Mouse (Mus musculus) MEL (cell line): ENCODE results near the gene Srsf3. TPM values are rescaled to one million over a fixed set of nuclear protein-coding genes. Genes with fewer than 3 reads are reported as not detected.

Experiments used
- DNase-seq: peaks from one replicate; pipeline ENCODE4 v3.0.0; 2011; ENCODE audit warnings: low read depth, low spot score
- H3K27ac ChIP-seq: 2 replicates; pipeline ENCODE4 v1.5.1; 2012; ENCODE audit warnings: low read depth, mild to moderate bottlenecking, control low read depth, low read length, moderate library complexity; ENCODE audit not compliant: control insufficient read depth
- H3K27me3 ChIP-seq, 2 experiments: fragments of 150-350 bp in 1 of 2; sonication (generic) in 1 of 2; 2 replicates each; pipeline ENCODE4 v1.6.1; 2012; ENCODE audit warnings: low read length in 2 of 2, mild to moderate bottlenecking in 2 of 2, improper control_type of control experiment in 1 of 2, moderate library complexity in 1 of 2; ENCODE audit not compliant: insufficient read depth in 2 of 2, control insufficient read depth in 1 of 2
- H3K36me3 ChIP-seq, 2 experiments: 2 replicates each; pipeline ENCODE4 v1.6.1; 2012 to 2014; ENCODE audit warnings: low read length in 2 of 2, improper control_type of control experiment in 1 of 2, inconsistent platforms in 1 of 2, mild to moderate bottlenecking in 1 of 2; ENCODE audit not compliant: insufficient read depth in 2 of 2, control insufficient read depth in 1 of 2
- H3K4me1 ChIP-seq, 2 experiments: fragments of 150-350 bp in 1 of 2; sonication (generic) in 1 of 2; 2 replicates each; pipeline ENCODE4 v1.6.1; 2012; ENCODE audit warnings: low read length in 2 of 2, improper control_type of control experiment in 1 of 2, mild to moderate bottlenecking in 1 of 2; ENCODE audit not compliant: insufficient read depth in 2 of 2, control insufficient read depth in 1 of 2
- H3K4me3 ChIP-seq, 2 experiments: fragments of 150-350 bp in 1 of 2; sonication (generic) in 1 of 2; 2 replicates each; pipeline ENCODE4 v1.5.1; 2012; ENCODE audit warnings: low read depth in 2 of 2, low read length in 2 of 2, mild to moderate bottlenecking in 2 of 2, moderate library complexity in 2 of 2, control low read depth in 1 of 2, improper control_type of control experiment in 1 of 2; ENCODE audit not compliant: control insufficient read depth in 1 of 2, insufficient read depth in 1 of 2
- H3K79me2 ChIP-seq: 2 replicates; pipeline ENCODE4 v1.6.1; 2012; ENCODE audit warnings: mild to moderate bottlenecking, low read length, moderate library complexity; ENCODE audit not compliant: control insufficient read depth, poor library complexity, insufficient read depth
- H3K9ac ChIP-seq: 2 replicates; pipeline ENCODE4 v1.6.1; 2012; ENCODE audit warnings: low read depth, mild to moderate bottlenecking, control low read depth, low read length, moderate library complexity; ENCODE audit not compliant: control insufficient read depth, poor library complexity, severe bottlenecking
- H3K9me3 ChIP-seq: fragments of 150-350 bp; sonication (generic); replicated peaks from 2 replicates; pipeline ENCODE4 v1.6.1; 2012; ENCODE audit warnings: mild to moderate bottlenecking, low read length, improper control_type of control experiment, moderate library complexity; ENCODE audit not compliant: insufficient read depth
- CHD1 ChIP-seq: IDR thresholded peaks from 2 replicates; pipeline ENCODE4 v1.6.1; 2012; ENCODE audit warnings: low read depth, mild to moderate bottlenecking, inconsistent platforms, low read length, improper control_type of control experiment
- CHD2 ChIP-seq: IDR thresholded peaks from 2 replicates; pipeline ENCODE4 v1.6.1; 2011; ENCODE audit warnings: low read length, improper control_type of control experiment
- CTCF ChIP-seq, 3 experiments: IDR thresholded peaks in 2 of 3; conservative IDR thresholded peaks in 1 of 3; 2 replicates each; pipeline ENCODE4 v1.5.1; 2011 to 2012; ENCODE audit warnings: low read length in 3 of 3, low read depth in 2 of 3, mild to moderate bottlenecking in 2 of 3, improper control_type of control experiment in 1 of 3, inconsistent platforms in 1 of 3, mixed read lengths in 1 of 3, moderate library complexity in 1 of 3; ENCODE audit not compliant: control insufficient read depth in 1 of 3, insufficient read depth in 1 of 3, poor library complexity in 1 of 3, severe bottlenecking in 1 of 3
- E2F4 ChIP-seq: IDR thresholded peaks from 2 replicates; pipeline ENCODE4 v1.6.1; 2011; ENCODE audit warnings: low read depth, low read length, improper control_type of control experiment, borderline replicate concordance
- ELF1 ChIP-seq: IDR thresholded peaks from 2 replicates; pipeline ENCODE4 v1.6.1; 2014; ENCODE audit warnings: low read depth, mild to moderate bottlenecking, inconsistent platforms, low read length, improper control_type of control experiment, moderate library complexity
- GABPA ChIP-seq: IDR thresholded peaks from 2 replicates; pipeline ENCODE4 v1.6.1; 2012; ENCODE audit warnings: low read depth, mild to moderate bottlenecking, inconsistent platforms, low read length, improper control_type of control experiment, moderate library complexity
- JUND ChIP-seq: IDR thresholded peaks from 2 replicates; pipeline ENCODE4 v1.6.1; 2011; ENCODE audit warnings: low read depth, mild to moderate bottlenecking, improper control_type of control experiment, low read length
- MAZ ChIP-seq: IDR thresholded peaks from 2 replicates; pipeline ENCODE4 v1.6.1; 2012; ENCODE audit warnings: low read depth, mild to moderate bottlenecking, inconsistent platforms, low read length, improper control_type of control experiment
- MYB ChIP-seq: IDR thresholded peaks from 2 replicates; pipeline ENCODE4 v1.6.1; 2011; ENCODE audit warnings: mild to moderate bottlenecking, low read depth, low read length, improper control_type of control experiment
- MYC ChIP-seq: IDR thresholded peaks from 2 replicates; pipeline ENCODE4 v1.6.1; 2011; ENCODE audit warnings: low read depth, mild to moderate bottlenecking, low read length, improper control_type of control experiment, moderate library complexity
- NRF1 ChIP-seq: IDR thresholded peaks from 2 replicates; pipeline ENCODE4 v1.6.1; 2014; ENCODE audit warnings: low read depth, mild to moderate bottlenecking, inconsistent platforms, low read length, improper control_type of control experiment, moderate library complexity; ENCODE audit not compliant: poor library complexity, insufficient read depth, severe bottlenecking
- RAD21 ChIP-seq: IDR thresholded peaks from 2 replicates; pipeline ENCODE4 v1.6.1; 2011; ENCODE audit warnings: mild to moderate bottlenecking, low read depth, low read length, improper control_type of control experiment
- SMC3 ChIP-seq: IDR thresholded peaks from 2 replicates; pipeline ENCODE4 v1.6.1; 2011; ENCODE audit warnings: low read depth, low read length, improper control_type of control experiment
- TBP ChIP-seq: IDR thresholded peaks from 2 replicates; pipeline ENCODE4 v1.8.0; 2011; ENCODE audit warnings: low read depth, low read length, improper control_type of control experiment
- TCF12 ChIP-seq: IDR thresholded peaks from 2 replicates; pipeline ENCODE4 v1.6.1; 2014; ENCODE audit warnings: low read depth, mild to moderate bottlenecking, inconsistent platforms, low read length, improper control_type of control experiment, moderate library complexity
- UBTF ChIP-seq: IDR thresholded peaks from 2 replicates; pipeline ENCODE4 v1.6.1; 2012; ENCODE audit warnings: low read depth, mild to moderate bottlenecking, inconsistent platforms, low read length, improper control_type of control experiment, moderate library complexity, borderline replicate concordance; ENCODE audit not compliant: insufficient read depth
- ZC3H11A ChIP-seq: IDR thresholded peaks from 2 replicates; pipeline ENCODE4 v1.6.1; 2012; ENCODE audit warnings: low read depth, mild to moderate bottlenecking, inconsistent platforms, low read length, improper control_type of control experiment
- ZNF384 ChIP-seq: IDR thresholded peaks from 2 replicates; pipeline ENCODE4 v1.6.1; 2012; ENCODE audit warnings: low read depth, mild to moderate bottlenecking, inconsistent platforms, low read length, improper control_type of control experiment
- polyA plus RNA-seq, 2 experiments: library from polyadenylated mRNA; stranded (reverse) in 1 of 2; unstranded in 1 of 2; fragments of >175 nt in 1 of 2; fragments of >200 nt in 1 of 2; gene quantifications; 2 replicates each; pipeline versions ENCODE4 v1.2.1 to v1.2.4; 2012; ENCODE audit warnings: low replicate concordance in 2 of 2, low read depth in 1 of 2; ENCODE audit not compliant: insufficient read length in 2 of 2, insufficient read depth in 1 of 2, missing spikeins in 1 of 2
- total RNA-seq: library from RNA; depleted of rRNA; stranded (reverse); fragments of 300-350 nt; gene quantifications from 2 replicates; pipeline ENCODE4 v1.2.3, GENCODE M21; 2012

The Srsf3 gene
- total and polyA plus RNA-seq, 3 experiments = 326 to 556 (median 367) TPM

DNA sequence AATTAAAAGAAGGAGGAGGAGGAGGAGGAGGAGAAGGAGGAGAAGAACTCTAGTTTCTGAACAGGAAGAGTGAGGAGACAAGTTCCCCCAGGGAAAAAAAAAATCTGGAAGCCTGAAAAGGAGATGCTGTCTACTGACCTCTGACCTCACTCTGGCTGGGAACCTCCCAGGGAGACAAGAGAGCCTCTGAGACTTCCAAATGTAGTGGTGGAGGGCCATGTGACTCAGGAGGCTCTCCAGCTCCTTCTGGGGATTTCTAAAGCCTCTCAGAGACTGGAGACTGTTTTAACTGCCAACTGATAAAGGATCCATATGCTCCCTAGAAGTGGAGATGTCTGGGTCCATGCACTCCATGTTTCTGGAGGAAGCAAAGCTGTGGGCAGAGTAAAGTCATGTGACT is 18.2 kb upstream of the Srsf3 start:
- Histone ChIP-seq H3K9me3 (no peaks in the 10 kb centered on the region), H3K4me3 (no peak overlapping the region), H3K27ac (no peak overlapping the region), H3K36me3 (no peaks in the 10 kb centered on the region), H3K4me1 (0 out of 4 replicates have a peak, but pooled peaks cover 0 to 3% of the 10 kb centered on the region in 2 experiments), H3K9ac (no peak overlapping the region), H3K79me2 (no peaks in the 10 kb centered on the region), H3K27me3 (no peaks in the 10 kb centered on the region)
- no peak for DNase-seq
- TF ChIP-seq ZNF384 = no peak
- TF ChIP-seq JUND = no peak
- TF ChIP-seq NRF1 = no peak
- no peak for TF ChIP-seq TCF12
- no peak for TF ChIP-seq MYB
- no peak for TF ChIP-seq E2F4
- no peak for TF ChIP-seq ELF1
- TF ChIP-seq MYC = no peak
- no peak for TF ChIP-seq MAZ
- TF ChIP-seq GABPA = no peak
- no peak for TF ChIP-seq CHD2
- no peak for TF ChIP-seq TBP
- no peak for TF ChIP-seq ZC3H11A

DNA sequence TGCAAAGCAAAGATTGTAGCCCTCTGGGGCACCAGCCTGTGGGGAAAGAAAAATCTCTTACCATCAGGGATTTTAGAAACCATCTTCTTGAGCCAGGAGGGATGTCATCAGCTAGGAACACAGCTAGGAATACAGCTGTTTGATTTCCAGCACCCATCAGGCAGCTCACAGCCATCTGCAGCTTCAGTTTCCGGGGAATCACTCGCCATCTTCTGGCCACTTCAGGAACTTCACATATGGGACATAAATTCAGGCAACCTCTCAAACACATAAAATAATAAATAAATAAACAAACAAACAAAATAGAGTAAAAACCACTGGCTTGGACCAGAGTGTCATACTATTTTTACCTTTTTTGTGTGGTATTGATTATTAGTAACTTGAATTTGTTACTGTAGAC is 16.8 kb upstream of the Srsf3 start:
- Histone ChIP-seq H3K9ac (no peak overlapping the region), H3K27me3 (no peaks in the 10 kb centered on the region), H3K4me3 (no peak overlapping the region), H3K79me2 (no peaks in the 10 kb centered on the region), H3K36me3 (no peaks in the 10 kb centered on the region), H3K27ac (no peak overlapping the region), H3K9me3 (no peaks in the 10 kb centered on the region), H3K4me1 (no peaks in the 10 kb centered on the region)
- peak; percentile 55 for TF ChIP-seq ELF1
- peak; percentile 70 for TF ChIP-seq RAD21
- TF ChIP-seq ZC3H11A = peak; percentile 57
- peak; percentile 64 to 84 (median 68) for TF ChIP-seq CTCF (IDR thresholded peaks at IDR 0.05 in 2 of 3, conservative IDR thresholded peaks at IDR 0.05 in 1 of 3; ENCODE audit: control insufficient read depth in 1 of 3, insufficient read depth in 1 of 3, low read depth in 2 of 3, low read length in 3 of 3, poor library complexity in 1 of 3, severe bottlenecking in 1 of 3)
- no peak for TF ChIP-seq UBTF
- peak; percentile 77 for TF ChIP-seq SMC3
- TF ChIP-seq CHD1 = no peak
- peak; percentile 84 for DNase-seq
